Mouse (Mus musculus): ENCODE data around the gene Anp32a.

The Anp32a gene

DNA sequence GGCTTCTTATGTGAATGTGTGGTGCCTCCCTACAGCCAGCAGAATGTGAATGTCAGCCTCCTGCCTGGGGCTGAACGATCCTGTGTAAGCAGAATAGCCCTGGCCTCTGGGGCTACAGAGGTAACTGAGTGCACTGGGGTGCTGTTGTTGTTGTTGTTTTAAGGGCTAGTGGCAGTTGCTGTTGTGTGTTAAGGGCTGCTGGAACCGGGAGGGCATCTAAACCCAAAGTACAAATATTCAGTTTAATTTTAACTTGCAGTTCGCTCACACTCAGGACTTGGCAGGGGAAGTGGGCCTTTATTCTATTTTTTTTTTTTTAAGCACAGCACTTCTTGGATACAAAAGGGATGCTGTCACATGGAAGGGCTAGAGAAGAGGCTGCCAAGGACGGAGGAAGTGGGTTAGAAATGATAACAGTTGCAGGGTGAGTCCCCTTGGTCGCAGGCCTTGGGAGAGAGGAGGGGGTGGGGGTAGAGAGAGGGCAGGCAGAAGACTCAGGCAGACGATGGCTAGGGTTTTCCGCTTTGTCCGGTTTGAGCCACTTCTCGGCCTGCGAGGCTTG, 26.5 kb downstream of the Anp32a start:
- intact Hi-C loops (cut with DNase I): no loop called here

DNA sequence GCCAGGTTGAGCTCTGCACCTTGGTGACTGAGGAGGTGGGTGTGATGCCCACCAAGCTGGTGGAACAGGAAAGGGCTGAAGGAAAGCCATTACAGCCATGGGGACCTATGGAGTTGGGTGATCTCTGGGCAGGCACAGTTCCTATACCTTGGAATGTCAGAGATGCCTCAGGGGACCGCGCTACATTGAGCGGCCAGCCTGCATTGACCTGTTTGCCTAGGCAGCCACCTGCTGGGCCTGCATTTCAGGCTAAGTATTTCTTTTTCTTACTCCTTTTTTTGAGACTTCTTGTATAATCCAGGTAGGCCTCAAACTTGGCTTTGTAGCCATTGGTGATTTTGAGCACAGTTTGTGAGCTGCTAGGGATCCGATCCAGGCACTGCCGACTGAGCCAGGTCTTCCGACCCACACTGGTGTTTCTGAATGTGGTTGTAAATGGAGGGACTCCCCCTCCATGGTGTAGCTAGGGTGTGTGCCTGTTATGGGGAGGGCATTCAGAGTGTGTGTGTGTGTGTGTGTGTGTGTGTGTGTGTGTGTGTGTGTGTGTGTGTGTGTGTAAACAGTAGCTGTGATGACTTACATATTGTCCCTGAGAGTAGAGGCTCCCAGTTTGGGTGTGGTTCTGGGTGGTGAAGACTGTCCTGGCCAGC, 27.3 kb downstream of the Anp32a start:
- intact Hi-C loops (cut with DNase I): no loop called here

DNA sequence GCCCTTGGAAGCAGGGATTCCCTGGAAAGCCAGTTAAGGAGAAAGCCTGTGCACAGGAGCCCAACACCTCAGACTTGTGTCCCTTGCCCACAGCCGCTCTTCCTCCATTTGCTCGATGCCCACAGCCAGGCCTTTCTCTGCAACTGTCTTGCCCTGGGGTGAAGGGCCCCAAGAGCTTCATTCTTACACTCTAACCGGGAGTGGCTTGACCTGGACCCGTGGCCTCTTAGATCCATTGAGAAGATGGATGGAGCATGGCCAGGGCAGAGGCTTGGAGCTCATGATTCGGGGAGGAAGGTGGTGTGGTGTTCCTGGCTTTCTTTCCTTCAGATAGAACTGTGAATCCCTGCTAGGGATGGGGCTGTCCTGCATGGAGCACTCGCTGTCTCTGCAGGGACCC, 28.1 kb downstream of the Anp32a start:
- intact Hi-C loops (cut with DNase I): no loop called here

DNA sequence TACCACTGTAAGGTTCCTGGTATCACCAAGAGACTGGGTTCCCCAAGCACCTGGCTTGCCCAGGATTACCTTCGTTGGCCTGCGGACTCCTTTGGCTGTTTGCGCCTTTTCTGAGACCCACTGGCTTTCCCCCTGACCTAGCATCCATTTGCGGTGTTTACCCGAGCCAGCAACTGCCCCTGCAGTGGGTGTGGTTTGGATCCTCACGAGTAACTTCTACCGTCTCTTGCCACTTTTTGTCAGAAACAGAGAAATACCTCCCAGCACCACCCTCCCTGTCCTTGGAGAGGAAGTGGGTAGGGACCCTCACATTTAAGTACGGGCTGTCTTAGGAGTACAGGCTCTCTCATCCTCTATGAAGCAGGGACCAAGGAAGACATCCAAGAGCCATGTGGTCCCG, 29.1 kb downstream of the Anp32a start:
- intact Hi-C loops (cut with DNase I): no loop called here

DNA sequence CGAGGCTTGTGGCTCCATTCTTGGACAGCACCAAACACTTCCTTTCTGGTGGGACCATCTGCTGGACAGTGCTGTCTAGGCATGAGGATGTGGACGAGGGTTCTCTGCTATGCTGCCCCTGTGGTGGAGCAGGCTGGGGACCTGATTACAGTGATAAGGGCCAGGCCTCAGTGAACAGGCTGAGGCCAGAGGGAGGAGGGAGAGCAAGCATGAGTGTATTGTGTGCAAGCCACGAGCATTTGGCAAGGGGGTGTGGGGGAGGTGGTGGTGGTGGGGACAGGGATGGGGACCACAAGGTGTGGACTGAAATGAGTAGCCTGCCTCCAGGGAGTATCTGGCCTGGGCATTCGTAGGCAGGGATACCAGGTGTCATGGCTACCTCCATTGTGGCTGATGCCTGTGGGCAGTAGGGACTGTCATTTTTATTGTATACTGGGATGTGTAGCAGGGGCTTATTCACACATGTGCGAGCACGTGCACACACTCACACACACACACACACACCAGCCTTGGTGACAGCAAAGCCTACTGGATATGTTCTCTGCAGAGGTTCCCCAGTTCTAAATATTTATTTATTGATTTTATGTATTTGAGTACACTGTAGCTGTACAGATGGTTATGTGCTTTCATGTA, 29.7 kb downstream of the Anp32a start:
- intact Hi-C loops (cut with DNase I): no loop called here

DNA sequence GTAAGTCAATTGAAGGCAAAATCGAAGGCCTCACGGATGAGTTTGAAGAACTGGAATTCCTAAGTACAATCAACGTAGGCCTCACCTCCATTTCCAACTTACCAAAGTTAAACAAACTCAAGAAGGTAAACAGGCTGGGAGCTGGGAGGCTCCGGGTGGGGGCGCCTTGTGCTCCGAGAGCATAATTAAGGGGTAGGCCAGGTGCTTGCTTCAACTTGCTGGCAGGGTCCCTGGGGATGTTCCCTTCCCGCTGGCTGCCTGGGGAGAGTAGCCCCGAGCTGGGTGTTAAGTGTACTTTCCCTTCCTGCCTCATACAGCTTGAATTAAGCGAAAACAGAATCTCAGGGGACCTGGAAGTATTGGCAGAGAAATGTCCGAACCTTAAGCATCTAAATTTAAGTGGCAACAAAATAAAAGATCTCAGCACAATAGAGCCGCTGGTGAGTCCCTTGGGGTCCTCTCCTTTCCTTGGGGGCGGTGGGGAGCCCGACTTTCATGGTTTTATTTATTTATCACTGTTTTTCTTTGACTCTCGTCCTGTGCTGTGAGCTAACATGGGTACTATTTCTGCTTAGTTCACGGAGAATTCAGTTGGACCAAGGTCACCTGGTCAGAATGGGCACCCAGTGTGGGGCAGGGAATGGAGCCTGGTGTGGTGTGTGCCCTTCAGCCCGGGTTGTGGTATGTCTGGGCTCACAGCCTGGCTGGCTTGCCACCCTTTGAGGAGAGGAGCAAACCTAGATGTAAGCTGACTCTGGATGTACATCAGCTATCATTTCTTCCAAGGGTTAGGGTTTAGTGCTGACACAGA, 30.9 kb downstream of the Anp32a start:
- intact Hi-C loops (cut with DNase I): loop anchor here (2.0 kb wide), 1 partner anchor 31 kb away; the partner anchor contains the start of gene Anp32a

DNA sequence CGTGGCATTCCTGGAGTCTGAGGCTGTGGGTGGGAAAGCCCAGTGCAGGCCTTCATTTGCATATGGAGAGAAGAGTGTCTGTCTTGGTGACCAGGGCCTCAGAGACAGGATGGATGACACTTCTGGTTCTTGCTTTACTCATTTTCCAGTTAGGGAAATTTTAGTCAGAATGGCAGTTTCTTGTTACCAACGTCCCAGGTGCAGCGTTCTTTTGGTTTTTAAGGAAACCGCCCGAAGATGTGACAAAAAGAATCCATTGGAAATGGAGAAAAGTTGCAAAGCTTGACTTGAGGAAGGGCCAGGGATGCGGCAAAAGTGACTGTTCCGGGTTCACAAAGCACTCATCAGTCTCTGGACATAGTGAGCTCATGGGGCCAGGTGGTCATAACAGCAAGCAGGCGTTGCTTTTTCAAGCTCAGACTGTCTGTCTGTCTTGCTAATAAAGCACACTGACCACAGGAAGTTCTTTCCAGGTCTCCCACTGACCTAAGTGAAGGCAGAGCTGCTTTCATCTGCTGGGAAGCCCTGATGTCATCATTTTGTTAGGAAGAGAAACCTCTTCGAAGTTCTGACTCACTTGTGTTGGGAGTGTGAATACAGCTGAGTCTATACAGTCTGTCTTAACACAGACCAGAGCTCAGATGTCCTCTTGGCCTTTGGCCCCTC, 31.6 kb downstream of the Anp32a start:
- intact Hi-C loops (cut with DNase I): loop anchor here (2.0 kb wide), 1 partner anchor 32 kb away; the partner anchor contains the start of gene Anp32a

DNA sequence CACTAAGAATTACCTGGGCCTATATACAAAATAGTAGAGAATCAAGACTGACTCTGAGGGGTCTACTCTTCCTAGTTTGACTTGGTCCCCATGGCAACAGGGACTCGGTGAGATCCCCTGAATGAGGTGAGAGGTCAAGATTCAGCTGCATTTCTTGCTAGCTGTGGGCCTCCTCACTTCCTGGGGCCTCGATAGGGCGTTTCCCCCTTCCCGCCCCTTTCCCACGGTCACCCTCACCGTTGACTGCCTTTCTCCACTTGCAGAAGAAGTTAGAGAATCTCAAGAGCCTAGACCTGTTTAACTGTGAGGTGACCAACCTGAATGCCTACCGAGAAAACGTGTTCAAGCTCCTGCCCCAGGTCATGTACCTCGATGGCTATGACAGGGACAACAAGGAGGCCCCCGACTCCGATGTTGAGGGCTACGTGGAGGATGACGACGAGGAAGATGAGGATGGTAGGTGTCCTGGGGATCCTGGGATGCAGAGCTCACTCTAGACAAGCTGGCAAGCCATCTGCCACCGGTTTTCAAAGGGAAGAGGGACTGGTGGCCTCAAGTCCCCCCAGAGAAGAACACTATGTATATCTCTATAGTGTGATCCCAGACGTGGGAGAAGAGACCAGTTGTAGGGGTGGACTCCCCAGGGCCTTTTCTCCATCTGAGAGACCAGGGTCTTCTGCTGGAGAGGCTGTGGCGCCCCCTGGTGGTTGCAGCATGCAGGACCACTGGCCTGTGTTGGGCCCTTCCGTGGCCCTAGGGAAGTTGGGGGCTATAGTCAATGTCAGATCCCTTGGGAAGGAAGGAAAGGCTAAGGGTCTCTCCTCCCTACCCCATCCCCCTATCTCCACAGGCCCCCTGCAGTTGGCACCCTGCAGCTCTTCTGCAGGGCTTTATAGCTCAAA, 32.4 kb downstream of the Anp32a start:
- intact Hi-C loops (cut with DNase I): loop anchor here (2.0 kb wide), 3 partner anchors 33 to 81 kb away; partner anchors contain the start of gene Anp32a

DNA sequence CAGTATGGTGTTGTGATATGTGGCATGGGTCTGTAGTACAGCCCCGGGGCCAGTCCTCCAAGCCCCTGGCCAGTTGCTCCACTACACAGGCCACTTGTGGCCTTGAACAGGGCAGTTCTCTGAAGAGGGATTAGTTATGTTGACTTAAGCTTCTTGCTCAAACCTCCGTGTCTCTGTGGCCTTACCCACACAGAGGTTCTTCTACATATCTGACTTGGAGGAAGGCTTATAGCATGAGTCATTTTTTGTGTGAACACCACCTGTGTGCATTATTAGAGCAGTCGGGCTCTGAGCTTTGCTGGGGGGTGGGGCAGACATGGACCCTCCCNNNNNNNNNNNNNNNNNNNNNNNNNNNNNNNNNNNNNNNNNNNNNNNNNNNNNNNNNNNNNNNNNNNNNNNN, 33.2 kb downstream of the Anp32a start:
- intact Hi-C loops (cut with DNase I): loop anchor here (2.0 kb wide), 2 partner anchors 41 to 81 kb away; no protein-coding TSS in a partner anchor

DNA sequence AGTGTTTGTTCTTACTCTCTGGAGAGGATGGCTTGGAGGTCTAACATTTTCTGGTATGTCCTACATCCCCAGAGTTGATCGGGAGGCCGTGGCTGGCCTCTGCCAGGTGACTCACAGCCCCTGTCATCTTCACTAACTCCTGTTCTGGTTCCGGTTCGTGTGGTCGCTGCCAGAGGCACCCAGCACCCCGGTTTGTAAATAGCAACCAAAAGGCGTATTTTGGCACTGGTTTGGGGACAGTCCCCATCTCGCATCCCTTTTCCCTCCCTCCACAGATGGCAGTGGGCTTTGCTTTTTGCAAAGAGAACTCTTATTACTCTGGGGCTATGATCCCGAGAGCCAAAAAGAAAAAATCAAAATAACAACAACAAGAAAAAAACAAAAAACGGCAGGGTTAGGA, 36.8 kb downstream of the Anp32a start:
- intact Hi-C loops (cut with DNase I): no loop called here

DNA sequence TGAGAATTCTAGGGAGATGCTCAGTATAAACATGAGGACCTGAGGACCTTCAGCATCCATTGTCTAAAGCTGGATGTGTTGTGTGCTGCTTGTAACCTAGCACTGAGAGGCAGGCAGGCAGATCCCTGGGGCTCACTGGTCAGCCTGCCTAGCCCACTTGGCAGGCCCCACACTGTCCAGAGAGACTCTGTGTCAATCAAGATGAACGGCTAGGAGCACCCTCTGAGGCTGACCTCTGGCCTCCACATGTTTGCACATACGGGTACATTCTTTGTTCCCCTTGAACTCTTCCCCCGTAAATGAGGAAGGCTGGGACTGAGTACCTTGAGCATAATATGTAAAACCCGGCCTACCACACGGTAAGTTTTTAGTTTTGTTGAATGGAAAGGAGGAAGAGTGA, 39.3 kb downstream of the Anp32a start:
- intact Hi-C loops (cut with DNase I): no loop called here

DNA sequence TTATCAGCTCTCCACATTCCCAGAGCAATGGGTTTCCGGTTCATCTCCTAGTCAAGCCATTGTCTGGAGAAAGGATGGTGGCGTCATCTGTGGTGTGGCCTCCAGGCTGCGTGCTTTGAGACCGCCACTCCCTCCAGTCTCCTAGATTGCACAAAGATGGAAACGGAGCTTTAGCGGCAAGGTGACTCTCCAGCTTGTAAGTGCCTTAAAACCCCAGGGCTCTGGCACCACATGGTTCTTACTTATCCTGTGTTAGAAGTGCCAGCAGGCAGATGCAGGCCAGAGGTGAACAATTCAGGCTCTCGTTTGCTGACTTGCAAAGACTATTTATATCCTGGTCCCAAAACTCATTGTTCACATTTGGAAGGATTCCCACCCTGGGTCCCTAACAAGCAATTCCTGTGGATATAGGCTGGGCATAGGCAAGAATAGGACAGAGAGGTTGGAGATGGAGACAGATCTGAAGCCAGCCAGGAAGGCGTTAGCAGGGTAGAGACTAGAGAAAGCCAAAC, 40.4 kb downstream of the Anp32a start:
- intact Hi-C loops (cut with DNase I): no loop called here

DNA sequence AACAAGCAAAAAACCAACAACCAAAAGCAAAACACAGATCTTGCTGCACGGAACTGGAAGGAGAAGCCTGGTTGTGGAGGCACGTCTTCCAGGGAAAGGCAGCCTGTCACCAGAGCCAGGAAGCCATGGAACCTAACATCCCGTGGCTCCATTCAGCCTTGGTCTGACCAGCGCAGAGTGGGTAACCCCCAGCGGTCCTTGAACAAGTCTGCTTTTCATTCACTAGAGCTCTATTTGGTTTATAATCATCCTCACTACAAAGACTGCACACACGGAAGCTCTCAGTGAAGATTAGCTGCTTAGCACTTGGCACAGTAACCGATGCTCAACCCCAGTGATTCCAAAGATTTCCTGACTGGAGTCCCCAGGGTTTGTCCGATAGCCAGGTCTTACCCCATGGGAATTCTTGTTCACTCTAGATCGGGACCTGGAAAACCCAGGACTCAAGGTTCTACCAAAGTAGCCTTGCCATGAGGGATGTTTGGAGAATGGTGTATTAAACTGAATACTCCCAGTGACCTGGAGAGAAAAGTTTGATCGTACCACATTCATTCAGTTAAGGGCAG, 41.5 kb downstream of the Anp32a start:
- intact Hi-C loops (cut with DNase I): no loop called here

DNA sequence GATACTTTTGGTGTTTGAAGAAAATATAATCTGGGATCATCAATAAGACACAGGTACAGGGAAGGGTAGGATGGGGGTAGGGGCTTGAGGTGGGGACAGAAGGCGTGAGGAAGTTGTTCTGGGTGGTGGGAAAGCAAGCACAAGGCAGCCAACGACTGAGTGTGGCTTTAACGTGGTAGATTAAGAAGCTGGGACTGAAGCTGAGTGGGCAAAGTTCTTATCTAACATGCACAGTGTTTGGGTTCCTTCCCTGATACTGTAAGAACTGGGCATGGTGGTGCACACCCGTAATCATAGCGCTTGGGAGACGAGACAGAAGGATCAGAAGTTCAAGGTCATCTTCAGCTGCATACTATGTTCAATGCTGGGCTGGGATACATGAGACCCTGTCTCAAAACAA, 44.0 kb downstream of the Anp32a start:
- intact Hi-C loops (cut with DNase I): no loop called here

DNA sequence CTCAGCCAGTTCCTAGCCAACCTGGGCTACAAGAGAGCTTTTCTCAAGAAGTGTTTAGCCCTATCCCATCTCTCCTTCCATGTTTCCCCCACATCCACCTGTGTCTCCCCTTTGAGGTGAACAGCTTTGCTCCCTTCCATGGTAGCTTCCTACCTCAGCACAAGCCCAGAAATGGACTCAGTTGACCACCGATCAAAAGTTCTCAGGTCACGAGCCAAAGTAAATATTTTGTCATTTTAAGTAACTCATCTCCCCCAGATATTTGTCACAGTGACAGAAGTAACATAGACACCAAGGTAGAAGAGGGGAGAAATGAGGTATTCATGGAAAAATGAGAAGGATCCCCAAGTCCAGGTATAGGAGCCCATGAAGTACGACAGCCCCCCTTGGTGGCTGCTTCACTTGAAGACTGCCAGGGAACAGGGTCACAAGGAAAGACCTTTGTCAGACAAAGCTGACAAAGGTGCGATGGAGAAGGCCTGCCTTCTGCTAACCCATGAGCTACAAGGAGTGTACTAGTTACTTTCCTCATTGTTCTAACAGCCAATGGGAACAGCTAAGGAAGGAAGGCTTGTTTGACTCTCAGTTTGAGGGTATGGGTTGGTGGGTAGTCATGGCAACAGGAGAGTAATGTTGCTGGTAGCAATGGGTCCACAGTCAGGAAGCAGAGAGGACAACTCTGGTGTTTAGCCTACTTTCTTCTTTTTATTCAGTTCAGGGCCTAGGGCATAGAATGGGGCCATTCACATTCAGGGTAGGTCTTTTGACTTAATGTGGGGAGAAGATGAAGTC, 44.8 kb downstream of the Anp32a start:
- intact Hi-C loops (cut with DNase I): no loop called here

DNA sequence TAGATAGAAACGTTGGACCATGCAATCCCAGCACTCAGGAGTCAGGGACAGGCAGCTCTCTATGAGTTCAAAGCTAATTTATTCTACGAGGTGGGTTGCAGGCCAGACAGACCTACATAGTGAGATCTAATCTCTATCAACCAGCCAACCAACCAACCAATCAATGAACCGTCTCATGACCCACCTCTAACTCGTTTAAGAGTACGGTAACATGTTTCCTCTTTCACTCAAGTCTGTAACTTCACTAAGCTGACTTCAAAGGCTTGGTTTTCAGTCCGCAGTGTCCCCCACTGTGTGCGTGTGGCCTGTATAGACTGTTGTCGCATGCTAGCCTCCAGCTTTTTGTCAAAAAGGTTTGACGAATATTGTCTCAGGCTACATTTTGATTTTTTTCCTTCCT, 48.6 kb downstream of the Anp32a start:
- intact Hi-C loops (cut with DNase I): no loop called here

DNA sequence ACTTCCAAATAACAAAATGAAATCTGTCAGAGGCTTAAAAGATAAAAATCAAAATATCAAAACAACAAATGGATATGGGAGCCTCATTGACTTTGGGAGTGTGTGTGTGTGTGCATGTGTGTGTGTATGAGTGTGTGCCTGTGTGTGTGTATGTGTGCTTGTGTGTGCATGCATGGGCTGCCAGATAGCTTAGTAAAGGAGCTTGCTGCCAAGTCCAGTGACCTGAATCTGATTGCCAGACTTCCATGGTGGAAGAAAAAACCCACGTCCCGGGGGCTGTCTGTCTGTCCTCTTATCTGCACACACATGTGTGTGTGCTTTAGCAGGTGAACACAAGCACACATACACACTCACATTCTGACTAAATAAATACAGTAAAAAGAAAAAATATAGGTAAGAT, 52.4 kb downstream of the Anp32a start:
- intact Hi-C loops (cut with DNase I): no loop called here

DNA sequence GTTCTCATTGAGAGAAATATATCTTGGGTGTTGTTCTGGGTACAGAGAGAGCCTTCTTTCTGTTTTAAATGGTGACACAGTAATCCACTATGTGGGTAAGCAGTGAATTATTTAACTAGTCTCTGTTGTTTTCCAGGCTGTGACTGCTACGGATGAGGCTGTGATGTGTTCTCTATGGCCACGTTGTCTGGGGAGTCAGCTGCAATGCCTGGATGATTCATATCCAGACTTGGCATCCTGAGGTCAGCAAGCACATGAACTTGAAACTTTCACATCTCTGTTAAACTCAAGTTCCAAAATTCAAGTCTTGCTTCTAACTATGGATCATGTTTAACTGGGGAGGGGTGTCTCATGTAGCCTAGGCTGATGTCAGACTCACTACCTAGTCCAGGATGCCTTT, 53.1 kb downstream of the Anp32a start:
- intact Hi-C loops (cut with DNase I): no loop called here

Measured in adrenal gland (tissue).